Mouse (Mus musculus): ENCODE results near the gene Sult2a5.

Gene Sult2a5

GRCm38 (mm10) chr7:13623667-13624066 lies at the start of gene Sult2a5:
TSS of gene Sult2a5 (plus strand) at chr7:13623967.
- DNase-seq = no peak

Data from cerebellum, adult 11 months (tissue).